Mouse (Mus musculus) embryonic fibroblast, embryonic 13.5 days (primary cell): ENCODE measurements around the gene Thegl.

ENCODE experiments used
- CTCF ChIP-seq: IDR thresholded peaks from 2 replicates; pipeline ENCODE4 v1.5.1; 2011; ENCODE audit warnings: mild to moderate bottlenecking, control low read depth, low read length, moderate library complexity, borderline replicate concordance; ENCODE audit not compliant: insufficient read depth
- POLR2A ChIP-seq: IDR thresholded peaks from 2 replicates; pipeline ENCODE4 v1.6.1; 2011; ENCODE audit warnings: low read depth, mild to moderate bottlenecking, control low read depth, low read length, moderate library complexity

DNA sequence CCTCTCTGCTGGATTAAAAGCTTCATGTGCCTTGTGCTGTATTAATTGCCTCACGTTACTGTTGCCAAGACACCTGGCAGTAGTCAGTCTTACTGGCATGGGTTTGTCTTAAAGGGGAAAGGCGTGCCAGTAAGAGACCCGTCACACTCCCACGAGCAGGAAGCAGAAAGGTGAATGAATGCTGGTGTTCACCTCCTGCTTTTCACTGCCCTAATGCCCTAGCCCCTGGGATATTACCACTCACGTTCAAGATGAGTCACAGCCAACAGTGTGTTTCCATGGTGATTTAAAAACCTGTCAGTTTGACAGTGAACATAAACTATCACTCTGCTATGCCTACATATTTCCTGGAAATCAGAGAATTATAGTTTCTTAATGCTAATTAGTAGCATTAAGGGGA, 46.6 kb upstream of the Thegl start:
- TF ChIP-seq CTCF (no peak), POLR2A (no peak)
